Mouse (Mus musculus) heart, embryonic 15.5 days (tissue): ENCODE results near the gene Sec16a. TPM values are rescaled to one million over a fixed set of nuclear protein-coding genes. Genes with fewer than 3 reads are reported as not detected.

Source experiments
- microRNA-seq: library from miRNA; unstranded; fragments of <30 nt; microRNA quantifications from one replicate; pipeline ENCODE4, GENCODE M21; 2016
- polyA plus RNA-seq: library from polyadenylated mRNA; unstranded; fragments of >200 nt; fragmentation: Nextera tagmentation; extraction: Ambion mirVana; gene quantifications from 2 replicates; pipeline ENCODE4 v1.2.1, GENCODE M21; 2015

Sec16a gene
- polyA plus RNA-seq, 1 experiment from 2014 or later, result 10.5 TPM

Small RNA genes within 50 kb of the gene (microRNA-seq; reads per million reads assigned to microRNA genes)
- 0.84 reads per million for gene Mir6996

Other genes starting within 250 kb of the Sec16a start
- not detected in 2 replicates for gene Lhx3, start 236.9 kb downstream of the Sec16a start, polyA plus RNA-seq
- 8.8 and 14.3 TPM in 2 replicates for gene Qsox2, start 207.7 kb downstream of the Sec16a start, polyA plus RNA-seq
- gene Ccdc187, start 150.7 kb downstream of the Sec16a start, polyA plus RNA-seq, result 0.08 and 0.15 TPM in 2 replicates
- gene Gpsm1, start 129.7 kb downstream of the Sec16a start, polyA plus RNA-seq, result 64.4 and 71.6 TPM in 2 replicates
- 22.1 and 27.9 TPM in 2 replicates for gene Dnlz, start 93.1 kb downstream of the Sec16a start, polyA plus RNA-seq
- gene Card9, start 84.3 kb downstream of the Sec16a start, polyA plus RNA-seq, result 0.60 and 1.7 TPM in 2 replicates
- 16.8 and 19.6 TPM in 2 replicates for gene Snapc4, start 64.6 kb downstream of the Sec16a start, polyA plus RNA-seq
- 72.3 and 82.9 TPM in 2 replicates for gene Entr1, start 55.9 kb downstream of the Sec16a start, polyA plus RNA-seq
- gene Pmpca, start 55.9 kb downstream of the Sec16a start, polyA plus RNA-seq, result 103 and 111 TPM in 2 replicates
- gene Inpp5e, start 36.0 kb downstream of the Sec16a start, polyA plus RNA-seq, result 14.3 and 16.7 TPM in 2 replicates
- gene Notch1, start 71.4 kb upstream of the Sec16a start, polyA plus RNA-seq, result 10.8 and 24.2 TPM in 2 replicates
- gene Egfl7, start 134.8 kb upstream of the Sec16a start, polyA plus RNA-seq, result 159 and 197 TPM in 2 replicates
- gene Gm20532, start 141.4 kb upstream of the Sec16a start, polyA plus RNA-seq, result not detected in 2 replicates
- gene Agpat2, start 159.2 kb upstream of the Sec16a start, polyA plus RNA-seq, result 19.9 and 26.3 TPM in 2 replicates
- gene Fam69b, start 183.2 kb upstream of the Sec16a start, polyA plus RNA-seq, result 12.2 and 18.0 TPM in 2 replicates
- gene Lcn4, start 226.1 kb upstream of the Sec16a start, polyA plus RNA-seq, result not detected in 2 replicates